Mouse (Mus musculus) erythroblast, embryonic 14.5 days (primary cell): ENCODE results near the gene Btn1a1.

ENCODE experiments used
- GATA1 ChIP-seq: IDR thresholded peaks from 2 replicates; pipeline ENCODE4 v1.6.1; 2012; ENCODE audit warnings: low read length, inconsistent platforms, mixed read lengths
- TAL1 ChIP-seq: IDR thresholded peaks from 3 replicates; pipeline ENCODE4 v1.6.1; 2012; ENCODE audit warnings: low read length, inconsistent platforms, mixed read lengths

DNA sequence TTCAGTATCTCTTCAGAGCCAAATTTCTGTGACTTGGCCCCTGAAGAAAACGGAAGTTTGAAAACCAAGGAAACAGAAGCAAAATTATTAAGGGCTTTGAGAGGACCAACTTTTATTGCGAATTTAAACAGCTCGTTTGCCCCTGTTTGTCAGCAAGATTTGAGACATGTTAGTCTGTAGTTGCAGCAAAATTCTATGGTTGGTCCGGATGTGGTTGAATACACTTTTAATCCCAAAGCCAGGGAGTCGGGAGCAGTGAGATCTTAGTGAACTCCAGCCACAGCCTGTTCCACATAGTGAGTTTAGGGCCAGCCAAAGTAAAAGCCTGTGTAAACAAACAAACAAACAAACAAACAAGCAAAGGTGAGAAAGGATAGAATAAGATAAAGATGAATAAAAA, 32.5 kb downstream of the Btn1a1 start:
- TF ChIP-seq TAL1: no peak
- no peak for TF ChIP-seq GATA1
